Mouse (Mus musculus) thymus, adult 2 months (tissue): ENCODE results near the gene Rpl31. TPM values are rescaled to one million over a fixed set of nuclear protein-coding genes. Genes with fewer than 3 reads are reported as not detected.

Source experiments
- DNase-seq: peaks from one replicate; pipeline ENCODE4 v3.0.0; 2021
- H3K27ac ChIP-seq: fragments of 200-500 bp; 2 replicates; pipeline ENCODE4 v1.5.1; 2012; ENCODE audit warnings: low read length, control low read depth; ENCODE audit not compliant: control insufficient read depth, insufficient read depth
- H3K27me3 ChIP-seq: fragments of 200-500 bp; 2 replicates; pipeline ENCODE4 v1.6.1; 2012; ENCODE audit warnings: mild to moderate bottlenecking, low read length, moderate library complexity, mixed read lengths; ENCODE audit not compliant: control insufficient read depth, insufficient read depth
- H3K36me3 ChIP-seq: fragments of 200-500 bp; 2 replicates; pipeline ENCODE4 v1.6.1; 2012; ENCODE audit warnings: mild to moderate bottlenecking, low read length, moderate library complexity; ENCODE audit not compliant: control insufficient read depth, insufficient read depth
- H3K4me1 ChIP-seq: fragments of 200-500 bp; replicated peaks from 2 replicates; pipeline ENCODE4 v1.6.1; 2012; ENCODE audit warnings: low read length; ENCODE audit not compliant: control insufficient read depth, insufficient read depth
- H3K4me3 ChIP-seq: fragments of 200-500 bp; 2 replicates; pipeline ENCODE4 v1.5.1; 2012; ENCODE audit warnings: mild to moderate bottlenecking, low read length, control low read depth, moderate library complexity; ENCODE audit not compliant: control insufficient read depth, insufficient read depth
- CTCF ChIP-seq: fragments of 200-500 bp; IDR thresholded peaks from 2 replicates; pipeline ENCODE4 v1.5.1; 2012; ENCODE audit warnings: mild to moderate bottlenecking, control low read depth, low read length, moderate library complexity, borderline replicate concordance; ENCODE audit not compliant: control insufficient read depth, poor library complexity, insufficient read depth; ENCODE audit errors: extremely low read depth
- POLR2A ChIP-seq: fragments of 200-500 bp; IDR thresholded peaks from 2 replicates; pipeline ENCODE4 v1.6.1; 2012; ENCODE audit warnings: mild to moderate bottlenecking, low read length, control low read depth, moderate library complexity; ENCODE audit not compliant: control insufficient read depth, poor library complexity, insufficient read depth; ENCODE audit errors: extremely low read depth
- WGBS: fragments of 180-500 bp; shearing (Covaris S2); methylation state at CpG from one replicate; pipeline ENCODE4 v1.1.7; 2018; 5-methylcytosine and 5-hydroxymethylcytosine counted together
- polyA plus RNA-seq: library from polyadenylated mRNA; depleted of rRNA; stranded (reverse); fragments of >200 nt; gene quantifications from 2 replicates; pipeline ENCODE4 v1.2.3, GENCODE M21; 2012

The Rpl31 gene
- polyA plus RNA-seq, 1 experiment: 375 TPM

DNA sequence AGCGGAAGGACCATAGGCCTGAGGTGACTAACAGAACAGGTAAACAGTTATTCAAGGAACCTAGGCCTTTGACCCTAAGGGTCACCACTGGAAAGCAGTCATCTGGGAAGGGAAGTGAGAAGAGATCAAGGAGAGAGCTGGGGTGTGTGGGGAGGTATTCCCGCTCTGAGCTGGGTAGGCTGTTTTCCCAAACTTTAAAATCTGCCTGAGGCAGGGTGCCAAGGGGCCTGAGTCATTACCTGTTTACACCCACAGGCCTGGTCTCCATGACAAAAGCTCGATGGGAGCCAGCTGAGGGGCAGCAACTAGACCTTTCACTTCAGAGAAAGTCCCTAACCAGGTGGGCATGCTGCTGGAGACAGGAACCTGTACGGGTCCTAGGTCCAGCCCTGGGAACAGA lies 31.6 kb downstream of the Rpl31 start:
- H3K4me1 ChIP-seq: peaks cover 7% of the 10 kb centered on the region; the same call in 1 of the 2 replicates
- DNase-seq: no peak

GRCm38 (mm10) chr1:39400173-39400572 lies 32.5 kb downstream of the Rpl31 start:
- Histone ChIP-seq H3K4me3 (no peak overlapping the region), H3K27ac (no peak overlapping the region), H3K4me1 (peaks cover 7% of the 10 kb centered on the region; the same call in 1 of the 2 replicates), H3K36me3 (no peaks in the 10 kb centered on the region), H3K27me3 (no peaks in the 10 kb centered on the region)
- no peak for DNase-seq
- TF ChIP-seq POLR2A: no peak
- TF ChIP-seq CTCF: no peak
- WGBS: 97% methylated on average over 3 of the region's 3 CpGs

More for the DNA sequence above, 31.6 kb downstream of the Rpl31 start:
- TF ChIP-seq CTCF: no peak
- no peak for TF ChIP-seq POLR2A
- H3K4me3 ChIP-seq: no peak overlapping the region
- H3K27me3 ChIP-seq: no peaks in the 10 kb centered on the region
- H3K27ac ChIP-seq: no peak overlapping the region
- WGBS: 85% methylated on average over 4 of the region's 4 CpGs
- H3K36me3 ChIP-seq: no peaks in the 10 kb centered on the region

GRCm38 (mm10) chr1:39407108-39407507 lies 39.5 kb downstream of the Rpl31 start:
- Histone ChIP-seq H3K27ac (no peak overlapping the region), H3K4me1 (no peaks in the 10 kb centered on the region), H3K36me3 (no peaks in the 10 kb centered on the region), H3K27me3 (no peaks in the 10 kb centered on the region), H3K4me3 (no peak overlapping the region)
- whole genome bisulfite sequencing: 93% methylated on average over 4 of the region's 4 CpGs
- DNase-seq: no peak
- TF ChIP-seq POLR2A (no peak), CTCF (no peak)

- Histone ChIP-seq H3K4me3 (no peak overlapping the region), H3K36me3 (no peaks in the 10 kb centered on the region), H3K4me1 (no peaks in the 10 kb centered on the region), H3K27ac (no peak overlapping the region), H3K27me3 (no peaks in the 10 kb centered on the region)
- 92% methylated on average over 6 of the region's 6 CpGs for WGBS
- no peak for DNase-seq
- no peak for TF ChIP-seq POLR2A
- no peak for TF ChIP-seq CTCF
These were observed 40.5 kb downstream of the Rpl31 start for GRCm38 (mm10) chr1:39408123-39408522.

- Histone ChIP-seq H3K36me3 (no peaks in the 10 kb centered on the region), H3K4me3 (no peak overlapping the region), H3K27me3 (no peaks in the 10 kb centered on the region), H3K27ac (no peak overlapping the region), H3K4me1 (no peaks in the 10 kb centered on the region)
- 53% methylated on average over 7 of the region's 7 CpGs for WGBS
- TF ChIP-seq POLR2A (no peak), CTCF (no peak)
- no peak for DNase-seq
These were observed 41.0 kb downstream of the Rpl31 start for GRCm38 (mm10) chr1:39408668-39409067.

DNA sequence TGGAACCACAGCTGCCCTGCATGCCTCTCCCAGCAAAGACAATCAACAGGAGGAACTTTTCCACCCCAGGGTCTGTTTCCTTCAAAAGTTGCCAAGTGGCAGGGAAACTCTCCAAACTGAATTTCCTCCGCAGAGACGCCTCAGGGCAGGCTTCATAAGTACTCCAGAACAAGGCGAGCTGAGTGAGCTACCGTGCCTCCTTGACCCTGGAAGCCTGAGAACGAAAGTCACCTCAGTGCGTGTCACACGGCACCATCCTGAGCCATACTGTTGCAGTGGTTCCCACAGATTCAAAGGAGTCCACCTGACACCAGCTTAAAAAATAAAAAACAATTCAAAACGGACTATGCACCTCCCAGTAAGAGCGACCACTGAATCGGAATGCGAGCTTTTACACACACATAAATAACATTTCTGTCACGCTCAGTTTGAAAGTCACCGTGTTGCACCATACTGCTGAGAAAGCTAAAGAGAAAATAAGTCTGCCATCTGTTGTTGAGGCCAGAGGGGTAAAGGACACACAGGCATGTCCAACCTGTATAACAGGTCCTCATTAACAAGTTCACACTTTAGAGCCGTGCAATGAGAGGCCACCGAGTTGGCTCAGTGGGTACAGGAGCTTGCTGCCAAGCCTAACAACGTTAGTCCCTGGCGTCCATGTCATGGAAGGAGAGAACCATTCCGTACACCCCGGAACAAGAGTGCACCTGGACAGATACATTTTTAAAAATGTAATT lies 42.6 kb downstream of the Rpl31 start:
- TF ChIP-seq CTCF: no peak
- TF ChIP-seq POLR2A: no peak
- no peaks in the 10 kb centered on the region for H3K4me1 ChIP-seq
- no peak overlapping the region for H3K4me3 ChIP-seq
- DNase-seq: no peak
- H3K27ac ChIP-seq: no peak overlapping the region
- WGBS: 93% methylated on average over 19 of the region's 19 CpGs
- H3K36me3 ChIP-seq: no peaks in the 10 kb centered on the region
- H3K27me3 ChIP-seq: no peaks in the 10 kb centered on the region
